Mouse (Mus musculus) midbrain, embryonic 13.5 days (tissue): ENCODE measurements around the gene Spag4. TPM values are rescaled to one million over a fixed set of nuclear protein-coding genes. Genes with fewer than 3 reads are reported as not detected.
"Not testable (repeated sequence)": the region's sequence is repeated elsewhere in the genome, so short reads cannot be mapped to it uniquely, and the experiment has no call there.

ENCODE experiments used
- ATAC-seq: fragments of 200-750 bp; cut with Nextera tagmentation; 2 replicates; pipeline ENCODE4 v1.8.0; 2017; ENCODE audit warnings: mild to moderate bottlenecking, moderate TSS enrichment, moderate library complexity
- H3K27ac ChIP-seq: fragments of 300-500 bp; sonication (generic); 2 replicates; pipeline ENCODE4 v1.5.1; 2015; ENCODE audit warnings: inconsistent platforms, mild to moderate bottlenecking, moderate library complexity
- H3K27me3 ChIP-seq: fragments of 300-500 bp; sonication (generic); 2 replicates; pipeline ENCODE4 v1.6.1; 2015; ENCODE audit warnings: mild to moderate bottlenecking, inconsistent platforms
- H3K36me3 ChIP-seq: fragments of 300-500 bp; sonication (generic); 2 replicates; pipeline ENCODE4 v1.6.1; 2015; ENCODE audit warnings: mild to moderate bottlenecking, inconsistent platforms
- H3K4me1 ChIP-seq: fragments of 300-500 bp; sonication (generic); replicated peaks from 2 replicates; pipeline ENCODE4 v1.6.1; 2015; ENCODE audit warnings: inconsistent platforms
- H3K4me2 ChIP-seq: fragments of 300-500 bp; sonication (generic); replicated peaks from 2 replicates; pipeline ENCODE4 v1.6.1; 2015; ENCODE audit warnings: moderate library complexity, mild to moderate bottlenecking, inconsistent platforms
- H3K4me3 ChIP-seq: fragments of 300-500 bp; sonication (generic); replicated peaks from 2 replicates; pipeline ENCODE4 v1.5.1; 2015; ENCODE audit warnings: mild to moderate bottlenecking, inconsistent platforms
- H3K9ac ChIP-seq: fragments of 300-500 bp; sonication (generic); replicated peaks from 2 replicates; pipeline ENCODE4 v1.6.1; 2015; ENCODE audit warnings: mild to moderate bottlenecking, inconsistent platforms
- H3K9me3 ChIP-seq: fragments of 300-500 bp; sonication (generic); 2 replicates; pipeline ENCODE4 v1.6.1; 2016; ENCODE audit warnings: mild to moderate bottlenecking, inconsistent platforms
- WGBS: fragments of 180-500 bp; shearing (Covaris S2); methylation state at CpG from one replicate; pipeline ENCODE4 v1.1.7; 2015; 5-methylcytosine and 5-hydroxymethylcytosine counted together
- polyA plus RNA-seq: library from polyadenylated mRNA; unstranded; fragments of >200 nt; fragmentation: Nextera tagmentation; extraction: Ambion mirVana; gene quantifications from 2 replicates; pipeline ENCODE4 v1.2.1, GENCODE M21; 2015

Gene Spag4
- polyA plus RNA-seq, 1 experiment from 2014 or later = 6.0 TPM

DNA sequence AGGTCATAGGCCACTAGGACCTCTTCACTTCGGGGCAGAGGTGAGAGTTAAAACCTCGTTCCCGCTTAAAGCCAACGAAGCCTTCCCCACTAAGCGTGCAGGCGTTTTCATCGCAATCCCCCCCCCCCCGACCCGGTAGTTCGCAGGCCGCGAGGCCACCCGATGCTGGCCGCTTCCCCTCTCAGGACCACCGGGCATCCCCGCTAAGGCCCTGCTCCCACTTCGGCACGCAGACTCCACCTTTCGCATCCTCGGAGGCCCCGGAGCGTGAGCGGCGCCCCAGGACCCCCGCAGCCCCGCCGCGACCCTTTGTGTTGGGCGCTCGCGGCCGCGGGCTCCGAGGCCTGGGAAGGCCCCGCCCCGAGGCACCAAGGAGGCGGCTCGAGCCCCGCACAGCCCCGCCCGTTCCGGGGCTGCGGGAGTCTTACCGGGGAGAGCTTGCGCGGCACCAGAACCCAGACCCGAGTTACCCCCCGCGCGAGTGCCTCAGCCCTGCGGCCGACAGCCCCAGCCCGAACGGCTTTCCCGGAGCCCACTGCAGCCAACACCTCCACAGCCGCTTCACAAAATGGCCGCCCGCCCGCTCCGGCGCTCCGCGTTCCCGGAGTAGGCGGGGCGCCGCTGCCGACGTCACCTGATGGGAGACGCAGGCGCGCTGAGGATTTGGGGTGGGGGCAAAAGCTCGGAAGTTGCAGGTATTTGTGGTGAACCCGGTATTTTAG is 46.5 kb downstream of the Spag4 start, which contains the start of the genes Cpne1 and Rbm12:
Gene Cpne1 (minus strand): TSS at position 608 of the 722 bp plus-strand sequence.
Gene Rbm12 (minus strand): TSS at position 621 of the 722 bp plus-strand sequence.
- H3K9me3 ChIP-seq = no peaks in the 10 kb centered on the region
- WGBS = under 1% methylated on average over 63 of the region's 74 CpGs
- peaks cover 26% of the 10 kb centered on the region for H3K4me1 ChIP-seq
- peak within 1 kb of the TSS; percentile 59 for H3K4me3 ChIP-seq
- peak within 1 kb of the TSS; percentile 73 for H3K4me2 ChIP-seq
- peak; percentile 94 for ATAC-seq
- no peaks in the 10 kb centered on the region for H3K27me3 ChIP-seq
- no peaks in the 10 kb centered on the region for H3K36me3 ChIP-seq
- peak within 1 kb of the TSS; percentile 98 for H3K9ac ChIP-seq
- H3K27ac ChIP-seq = peak within 1 kb of the TSS; percentile 92

DNA sequence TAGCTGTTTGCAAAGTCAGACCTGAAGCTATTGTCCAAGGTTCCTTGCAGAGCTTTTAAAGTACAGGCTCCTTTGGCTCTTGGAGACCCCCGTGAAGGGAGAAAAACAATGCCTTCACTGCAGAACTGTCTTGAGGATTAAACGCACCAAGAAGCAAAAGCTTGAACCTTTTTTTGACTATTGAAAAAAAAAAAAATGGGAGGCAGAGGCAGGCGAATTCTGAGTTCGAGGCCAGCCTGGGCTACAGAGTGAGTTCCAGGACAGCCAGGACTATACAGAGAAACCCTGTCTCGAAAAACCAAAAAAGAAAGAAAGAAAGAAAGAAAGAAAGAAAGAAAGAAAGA is 47.1 kb downstream of the Spag4 start:
- not testable (repeated sequence) for H3K27me3 ChIP-seq, ATAC-seq, H3K9ac ChIP-seq, H3K9me3 ChIP-seq, H3K36me3 ChIP-seq
- WGBS = 21% methylated on average over 5 of the region's 5 CpGs
- Histone ChIP-seq H3K4me2 (peak overlapping the region; percentile 73), H3K27ac (peak overlapping the region; percentile 92), H3K4me1 (peaks cover 22% of the 10 kb centered on the region), H3K4me3 (peak overlapping the region; percentile 59)

DNA sequence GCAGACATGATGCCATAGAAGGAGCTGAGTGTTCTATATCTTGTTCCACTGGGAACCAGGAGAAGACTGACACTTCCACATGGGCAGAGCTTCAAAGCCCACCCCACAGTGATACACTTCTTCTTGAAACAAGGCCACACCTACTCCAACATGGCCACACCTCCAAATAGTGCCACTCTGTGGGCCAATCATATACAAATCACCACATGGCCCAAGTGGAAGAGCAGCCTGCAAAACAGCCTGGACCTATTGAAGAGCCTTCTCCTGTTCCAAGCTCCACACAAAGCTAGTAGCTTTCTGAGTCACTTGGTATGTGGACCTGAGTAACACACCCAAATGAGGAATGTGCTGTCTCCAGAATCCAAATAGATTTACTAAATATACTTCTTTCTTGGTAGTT is 54.6 kb downstream of the Spag4 start:
- no peaks in the 10 kb centered on the region for H3K4me1 ChIP-seq
- no peak overlapping the region for H3K4me2 ChIP-seq
- ATAC-seq = no peak
- peaks cover 10% of the 10 kb centered on the region for H3K36me3 ChIP-seq
- no peak overlapping the region for H3K4me3 ChIP-seq
- H3K9ac ChIP-seq = no peak overlapping the region
- H3K9me3 ChIP-seq = no peaks in the 10 kb centered on the region
- H3K27ac ChIP-seq = no peak overlapping the region
- no peaks in the 10 kb centered on the region for H3K27me3 ChIP-seq

Other genes starting within 250 kb of the Spag4 start
- 24.3 and 25.2 TPM in 2 replicates for gene BC029722, start 245.7 kb upstream of the Spag4 start, polyA plus RNA-seq
- gene Eif6, start 238.2 kb upstream of the Spag4 start, polyA plus RNA-seq = 157 and 161 TPM in 2 replicates
- gene Fam83c, start 230.3 kb upstream of the Spag4 start, polyA plus RNA-seq = 0.58 and 0.66 TPM in 2 replicates
- gene Uqcc1, start 134.9 kb upstream of the Spag4 start, polyA plus RNA-seq = 55.7 and 64.9 TPM in 2 replicates
- not detected in 2 replicates for gene Gm15557, start 124.4 kb upstream of the Spag4 start, polyA plus RNA-seq
- 0.71 and 1.1 TPM in 2 replicates for gene Gdf5, start 119.8 kb upstream of the Spag4 start, polyA plus RNA-seq
- 17.3 and 21.2 TPM in 2 replicates for gene Cep250, start 108.7 kb upstream of the Spag4 start, polyA plus RNA-seq
- gene 6430550D23Rik, start 57.2 kb upstream of the Spag4 start, polyA plus RNA-seq = 1.4 and 1.9 TPM in 2 replicates
- gene Ergic3, start 57.1 kb upstream of the Spag4 start, polyA plus RNA-seq = 336 and 349 TPM in 2 replicates
- gene Fer1l4, start 12.2 kb upstream of the Spag4 start, polyA plus RNA-seq = not detected in 2 replicates
- gene Cpne1, start 46.8 kb downstream of the Spag4 start, polyA plus RNA-seq = 34.2 and 36.4 TPM in 2 replicates
- gene Rbm12, start 46.8 kb downstream of the Spag4 start, polyA plus RNA-seq = 33.3 and 33.9 TPM in 2 replicates
- 23.0 and 28.4 TPM in 2 replicates for gene Gm28036, start 61.9 kb downstream of the Spag4 start, polyA plus RNA-seq
- gene Romo1, start 78.9 kb downstream of the Spag4 start, polyA plus RNA-seq = 434 and 435 TPM in 2 replicates
- 29.5 and 29.8 TPM in 2 replicates for gene Nfs1, start 79.0 kb downstream of the Spag4 start, polyA plus RNA-seq
- 611 and 631 TPM in 2 replicates for gene Rbm39, start 115.1 kb downstream of the Spag4 start, polyA plus RNA-seq
- 111 and 124 TPM in 2 replicates for gene Phf20, start 131.3 kb downstream of the Spag4 start, polyA plus RNA-seq
- gene Cnbd2, start 247.1 kb downstream of the Spag4 start, polyA plus RNA-seq = 5.9 and 6.3 TPM in 2 replicates
- 82.2 and 99.1 TPM in 2 replicates for gene Scand1, start 247.5 kb downstream of the Spag4 start, polyA plus RNA-seq